Mouse (Mus musculus): ENCODE data around the gene Ubac2.
A peak's percentile ranks its signal among the peaks of the same experiment; 100 is the strongest.
"Not testable (repeated sequence)": the region's sequence is repeated elsewhere in the genome, so short reads cannot be mapped to it uniquely, and the experiment has no call there.

Gene Ubac2

GRCm38 (mm10) chr14:122041413-122041825 lies 163.0 kb downstream of the Ubac2 start:
- DNase-seq (ENCODE audit: low spot score in 2 of 2) = no peak

- DNase-seq (ENCODE audit: low spot score in 2 of 2) = no peak
Measured at GRCm38 (mm10) chr14:122042142-122042694, 163.8 kb downstream of the Ubac2 start.

GRCm38 (mm10) chr14:122047784-122048183 lies 169.4 kb downstream of the Ubac2 start:
- no peak for DNase-seq (ENCODE audit: low spot score in 2 of 2)

GRCm38 (mm10) chr14:122048816-122049215 lies 170.4 kb downstream of the Ubac2 start:
- no peak for DNase-seq (ENCODE audit: low spot score in 2 of 2)

- no peak for DNase-seq (ENCODE audit: low spot score in 2 of 2)
Measured at GRCm38 (mm10) chr14:122052896-122053635, 174.6 kb downstream of the Ubac2 start.

- DNase-seq (ENCODE audit: low spot score in 2 of 2) = no peak
Measured at GRCm38 (mm10) chr14:122056871-122057270, 178.5 kb downstream of the Ubac2 start.

GRCm38 (mm10) chr14:122057941-122058346 lies 179.5 kb downstream of the Ubac2 start:
- DNase-seq (ENCODE audit: low spot score in 2 of 2) = no peak

- peak; percentile 77 to 85 for DNase-seq (ENCODE audit: low spot score in 2 of 2)
Measured at GRCm38 (mm10) chr14:122060642-122061041, 182.2 kb downstream of the Ubac2 start.

GRCm38 (mm10) chr14:122061376-122061775 lies 183.0 kb downstream of the Ubac2 start:
- no peak for DNase-seq (ENCODE audit: low spot score in 2 of 2)

GRCm38 (mm10) chr14:122062411-122063090 lies 184.1 kb downstream of the Ubac2 start:
- DNase-seq (ENCODE audit: low spot score in 2 of 2) = no peak

- DNase-seq (ENCODE audit: low spot score in 2 of 2) = no peak
Measured at GRCm38 (mm10) chr14:122063599-122063998, 185.2 kb downstream of the Ubac2 start.

GRCm38 (mm10) chr14:122064519-122064918 lies 186.1 kb downstream of the Ubac2 start:
- peak; percentile 59 to 78 for DNase-seq (ENCODE audit: low spot score in 2 of 2)

- no peak for DNase-seq (ENCODE audit: low spot score in 2 of 2)
Measured at GRCm38 (mm10) chr14:122066243-122066642, 187.8 kb downstream of the Ubac2 start.

- DNase-seq (ENCODE audit: low spot score in 2 of 2) = not testable (repeated sequence)
Measured at GRCm38 (mm10) chr14:122068036-122068435, 189.6 kb downstream of the Ubac2 start.

GRCm38 (mm10) chr14:122068801-122069695 lies 190.6 kb downstream of the Ubac2 start:
- DNase-seq (ENCODE audit: low spot score in 2 of 2) = no peak

GRCm38 (mm10) chr14:122069948-122070347 lies 191.5 kb downstream of the Ubac2 start:
- no peak for DNase-seq (ENCODE audit: low spot score in 2 of 2)
